In the genomic region with DNA sequence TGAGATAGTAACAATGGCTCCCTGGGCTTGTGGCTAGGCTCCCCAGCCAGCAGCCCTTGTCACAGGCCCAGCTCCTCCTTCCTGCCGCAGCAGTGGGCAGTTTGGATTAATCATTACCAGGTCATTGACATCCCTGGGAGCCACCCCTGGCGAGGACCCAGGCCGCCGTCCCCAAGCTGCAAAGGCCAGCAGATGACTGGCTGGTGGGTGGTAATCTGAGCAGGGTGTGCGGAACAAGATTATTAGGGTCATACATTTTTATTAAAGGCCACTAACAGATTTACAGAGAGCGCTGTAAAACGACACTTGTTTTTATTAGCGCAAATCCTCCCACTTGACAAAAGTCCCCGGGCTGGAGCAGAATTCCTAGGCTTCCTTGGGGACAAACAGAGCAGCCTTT, we compare ENCODE assay signal across 9 mouse cellular contexts. TPM values are rescaled to one million over a fixed set of nuclear protein-coding genes. Genes with fewer than 3 reads are reported as not detected.
DNase-seq lines count a peak whose midpoint lies in the region; ATAC-seq lines count a peak whose summit lies in the region.
"Had no signal": no experiment of that assay in that cellular context is flagged by ENCODE, and none has a peak within 500 bp of the region (broad histone marks: within the 10 kb centered on the region; RNA-seq: fewer than 3 reads in every experiment).

No protein-coding gene starts in this region.

- no peak overlapping the region for H3K9ac ChIP-seq in hindbrain, embryonic 11.5 days (ENCODE audit: low read depth, low read length)
- no peak overlapping the region for H3K9ac ChIP-seq in hindbrain, embryonic 13.5 days

- no peaks in the 10 kb centered on the region for H3K27me3 ChIP-seq in hindbrain, embryonic 11.5 days (ENCODE audit: control insufficient read depth, insufficient read depth, low read length)
- H3K27me3 ChIP-seq in hindbrain, embryonic 13.5 days = no peaks in the 10 kb centered on the region
- H3K27me3 ChIP-seq in limb, embryonic 10.5 days (ENCODE audit: low read depth, poor library complexity, severe bottlenecking) = peaks cover 45% of the 10 kb centered on the region

- intact Hi-C loops in gastrocnemius, postnatal 14 days (cut with DNase I; ENCODE audit: low total_unique reads) = no loop called here

- no peak overlapping the region for H3K27ac ChIP-seq in hindbrain, embryonic 11.5 days (ENCODE audit: low read depth, low read length)
- H3K27ac ChIP-seq in hindbrain, embryonic 13.5 days = no peak overlapping the region
- no peak overlapping the region; the same call in 1 of the 2 replicates for H3K27ac ChIP-seq in limb, embryonic 10.5 days

- H3K4me3 ChIP-seq in hindbrain, embryonic 11.5 days (ENCODE audit: low read depth, low read length) = no peak overlapping the region
- H3K4me3 ChIP-seq in hindbrain, embryonic 13.5 days = no peak overlapping the region
- no peak overlapping the region for H3K4me3 ChIP-seq in limb, embryonic 10.5 days

- WGBS in hindbrain, embryonic 11.5 days = 30% methylated on average over 9 of the region's 9 CpGs
- 23% methylated on average over 9 of the region's 9 CpGs for WGBS in hindbrain, embryonic 13.5 days
- WGBS in limb, embryonic 10.5 days = 9% methylated on average over 9 of the region's 9 CpGs

- no peaks in the 10 kb centered on the region for H3K4me1 ChIP-seq in hindbrain, embryonic 11.5 days (replicated peaks; ENCODE audit: control insufficient read depth, insufficient read depth, low read length)
- peaks cover 4% of the 10 kb centered on the region for H3K4me1 ChIP-seq in hindbrain, embryonic 13.5 days (replicated peaks)
- H3K4me1 ChIP-seq in limb, embryonic 10.5 days = peaks cover 41% of the 10 kb centered on the region

- H3K36me3 ChIP-seq in hindbrain, embryonic 11.5 days (ENCODE audit: control insufficient read depth, insufficient read depth, low read length) = no peaks in the 10 kb centered on the region
- H3K36me3 ChIP-seq in hindbrain, embryonic 13.5 days = no peaks in the 10 kb centered on the region
- no peaks in the 10 kb centered on the region for H3K36me3 ChIP-seq in limb, embryonic 10.5 days

- DNase-seq in hindbrain, embryonic 11.5 days (ENCODE audit: low spot score) = peak; percentile 12
- DNase-seq in gastrocnemius, postnatal 14 days = peak; percentile 38
- peak; percentile 58 for DNase-seq in limb, embryonic 10.5 days (ENCODE audit: low spot score)
- DNase-seq in retina, postnatal 1 day = peak; percentile 46
- DNase-seq in right cerebral cortex, postnatal 14 days = no peak
- no peak for DNase-seq in spleen, postnatal 36 days (ENCODE audit: low spot score in 2 of 2)
- no peak for DNase-seq in spleen, postnatal 10 days (ENCODE audit: low spot score in 2 of 2)

- ATAC-seq in hindbrain, embryonic 11.5 days (ENCODE audit: low FRiP score) = no peak
- ATAC-seq in hindbrain, embryonic 13.5 days (ENCODE audit: low FRiP score) = no peak

- H3K4me2 ChIP-seq in hindbrain, embryonic 11.5 days (replicated peaks; ENCODE audit: low read depth, low read length) = no peak overlapping the region
- H3K4me2 ChIP-seq in hindbrain, embryonic 13.5 days = no peak overlapping the region
- H3K4me2 ChIP-seq: heart, embryonic 11.5 days had no signal

- no peaks in the 10 kb centered on the region for H3K9me3 ChIP-seq in hindbrain, embryonic 11.5 days (ENCODE audit: control insufficient read depth, low read length)
- no peaks in the 10 kb centered on the region for H3K9me3 ChIP-seq in hindbrain, embryonic 13.5 days
- no peaks in the 10 kb centered on the region for H3K9me3 ChIP-seq in limb, embryonic 10.5 days (replicated peaks)

RNA-seq across cellular contexts. Expression of a gene that starts 29.6 kb away (rescaled TPM):
- polyA plus RNA-seq in hindbrain, embryonic 11.5 days (2014; fragmentation: Nextera tagmentation; extraction: Ambion mirVana) = 4.2 and 5.2 TPM in 2 replicates
- polyA plus RNA-seq in hindbrain, embryonic 13.5 days (2015; fragmentation: Nextera tagmentation; extraction: Ambion mirVana) = 23.6 and 24.6 TPM in 2 replicates
- under 1 TPM; 0.27 to 0.53 TPM for total RNA-seq in gastrocnemius, postnatal 14 days (2021)
- 0.03 TPM in 2 replicates for polyA plus RNA-seq in limb, embryonic 10.5 days (2016; fragmentation: Nextera tagmentation; extraction: Ambion mirVana)

Comparison
In these comparisons a context has a peak if more than half of its experiments do, and no peak if none do; other contexts are left out.
1. DNase-seq: peak in hindbrain, embryonic 11.5 days (single experiment), gastrocnemius, postnatal 14 days (single experiment), limb, embryonic 10.5 days (single experiment) and retina, postnatal 1 day (single experiment); none in right cerebral cortex, postnatal 14 days (single experiment), spleen, postnatal 36 days (0 of 2) and spleen, postnatal 10 days (0 of 2).